ENCODE assay signal across 12 mouse cellular contexts in genomic region chr15:25756072-25756471, GRCm38 (mm10).
DNase-seq lines count a peak whose midpoint lies in the region; ATAC-seq and TF ChIP-seq lines count a peak whose summit lies in the region.
"Had no signal": no experiment of that assay in that cellular context is flagged by ENCODE, and none has a peak within 500 bp of the region (broad histone marks: within the 10 kb centered on the region; RNA-seq: fewer than 3 reads in every experiment).

No protein-coding gene starts in this region.

- H3K9me3 ChIP-seq in hindbrain, embryonic 12.5 days (replicated peaks), result no peaks in the 10 kb centered on the region
- H3K9me3 ChIP-seq in midbrain, embryonic 12.5 days, result no peaks in the 10 kb centered on the region

- H3K9ac ChIP-seq in liver, adult 2 months (ENCODE audit: low read depth, low read length), result no peak overlapping the region
- no peak overlapping the region for H3K9ac ChIP-seq in hindbrain, embryonic 12.5 days
- H3K9ac ChIP-seq in midbrain, embryonic 12.5 days (replicated peaks), result peak overlapping the region; percentile 43; the same call in 1 of the 2 replicates
- H3K9ac ChIP-seq: lung, embryonic 14.5 days had no signal

- 0 out of 2 replicates have a peak, but pooled peaks cover 6% of the 10 kb centered on the region for H3K79me2 ChIP-seq in liver, adult 2 months (ENCODE audit: control insufficient read depth, insufficient read depth, low read length)

- H3K4me2 ChIP-seq in hindbrain, embryonic 12.5 days (replicated peaks), result peak overlapping the region; percentile 46
- peak overlapping the region; percentile 62 for H3K4me2 ChIP-seq in midbrain, embryonic 12.5 days (replicated peaks)
- H3K4me2 ChIP-seq: heart, embryonic 11.5 days; lung, embryonic 14.5 days had no signal

- H3K4me1 ChIP-seq in liver, adult 2 months (ENCODE audit: control insufficient read depth, insufficient read depth, low read length), result peaks cover 1% of the 10 kb centered on the region
- H3K4me1 ChIP-seq in hindbrain, embryonic 12.5 days, result peaks cover 55% of the 10 kb centered on the region
- H3K4me1 ChIP-seq in midbrain, embryonic 12.5 days, result peaks cover 74% of the 10 kb centered on the region

- no peak for TF ChIP-seq POLR2A in liver, adult 2 months (IDR thresholded peaks at IDR 0.05; ENCODE audit: extremely low read depth, insufficient read depth, low read length)

- H3K27ac ChIP-seq in liver, adult 2 months (replicated peaks; ENCODE audit: insufficient read depth, low read depth, low read length), result no peak overlapping the region
- no peak overlapping the region for H3K27ac ChIP-seq in hindbrain, embryonic 12.5 days
- peak overlapping the region; percentile 96 for H3K27ac ChIP-seq in midbrain, embryonic 12.5 days (replicated peaks)

- WGBS in liver, adult 2 months, result 42% methylated on average over 3 of the region's 3 CpGs
- WGBS in hindbrain, embryonic 12.5 days, result 38% methylated on average over 3 of the region's 3 CpGs
- 29% methylated on average over 3 of the region's 3 CpGs for WGBS in midbrain, embryonic 12.5 days

- no peak for TF ChIP-seq CTCF in liver, adult 2 months (IDR thresholded peaks at IDR 0.05; ENCODE audit: low read depth, low read length)

- ATAC-seq in hindbrain, embryonic 12.5 days (ENCODE audit: low FRiP score), result no peak
- ATAC-seq in midbrain, embryonic 12.5 days (ENCODE audit: low FRiP score, low read depth), result no peak
- ATAC-seq in monocyte, adult 5-6 weeks (replicated peaks; ENCODE audit: insufficient number of reproducible peaks, low FRiP score, low TSS enrichment, poor library complexity, severe bottlenecking), result no peak
- no peak for ATAC-seq in frontal cortex, adult (ENCODE audit: low TSS enrichment)
- no peak for ATAC-seq in activated CD4-positive, CD25-positive, alpha-beta regulatory T cell, adult 4 months

- H3K4me3 ChIP-seq in liver, adult 2 months (ENCODE audit: insufficient read depth, low read depth, low read length), result no peak overlapping the region
- peak overlapping the region; percentile 27; the same call in 1 of the 2 replicates for H3K4me3 ChIP-seq in hindbrain, embryonic 12.5 days
- H3K4me3 ChIP-seq in midbrain, embryonic 12.5 days, result peak overlapping the region; percentile 47

- peaks cover 12% of the 10 kb centered on the region for H3K36me3 ChIP-seq in liver, adult 2 months (ENCODE audit: control insufficient read depth, insufficient read depth, low read length)
- no peaks in the 10 kb centered on the region for H3K36me3 ChIP-seq in hindbrain, embryonic 12.5 days
- 0 out of 2 replicates have a peak, but pooled peaks cover 2% of the 10 kb centered on the region for H3K36me3 ChIP-seq in midbrain, embryonic 12.5 days

- peak; percentile 64 for DNase-seq in liver, adult 2 months (ENCODE audit: extremely low read depth, low read depth, low spot score)
- DNase-seq in liver, result no peak
- no peak for DNase-seq in urinary bladder, adult 2 months (ENCODE audit: low spot score)
- DNase-seq: adrenal gland, postnatal 10 days; gastrocnemius, postnatal 10 days; lung, embryonic 14.5 days had no signal

- H3K27me3 ChIP-seq in liver, adult 2 months (ENCODE audit: control insufficient read depth, insufficient read depth, low read length), result no peaks in the 10 kb centered on the region
- no peaks in the 10 kb centered on the region for H3K27me3 ChIP-seq in hindbrain, embryonic 12.5 days
- H3K27me3 ChIP-seq in midbrain, embryonic 12.5 days, result no peaks in the 10 kb centered on the region
